8 mouse cellular contexts compared by ENCODE assay signal in the genomic region with DNA sequence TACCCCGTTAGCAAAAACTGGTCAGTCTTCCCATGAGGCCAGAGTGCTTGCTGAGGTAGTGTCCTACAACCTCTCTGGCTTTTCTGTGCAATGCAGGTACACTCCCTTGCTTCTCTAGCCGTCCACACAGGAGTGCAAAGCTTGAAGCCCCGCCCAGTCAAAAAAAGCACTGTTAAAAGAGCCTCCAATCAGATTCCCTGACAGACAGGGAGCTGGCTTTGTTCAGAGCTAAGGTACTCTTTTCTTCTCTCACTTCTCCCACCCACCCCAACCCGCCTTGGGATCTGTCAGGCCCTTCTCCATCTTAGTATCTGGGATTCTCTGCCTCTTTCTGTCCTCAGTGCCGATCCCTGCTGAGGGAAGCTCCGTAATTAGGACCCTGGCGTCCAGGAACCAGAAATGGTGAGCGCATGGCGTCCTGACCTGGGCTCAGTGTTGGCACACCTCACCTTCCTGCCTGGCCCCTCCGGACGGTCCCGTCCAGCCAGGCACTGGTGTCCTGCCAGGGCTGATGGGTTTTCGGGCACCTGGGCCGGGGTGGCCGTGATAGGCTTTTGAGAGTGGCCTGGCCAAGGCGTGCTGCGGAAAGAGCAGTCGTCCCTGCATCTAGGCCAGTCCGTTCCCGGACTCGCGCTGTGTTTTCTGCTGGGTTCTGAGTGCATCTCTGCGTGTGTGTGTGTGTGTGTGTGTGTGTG. TPM values are rescaled to one million over a fixed set of nuclear protein-coding genes. Genes with fewer than 3 reads are reported as not detected.
DNase-seq lines count a peak whose midpoint lies in the region; ATAC-seq and TF ChIP-seq lines count a peak whose summit lies in the region.

No protein-coding gene starts in this region.

- no peaks in the 10 kb centered on the region for H3K36me3 ChIP-seq in ES-Bruce4 (ENCODE audit: control insufficient read depth, insufficient read depth, low read length, poor library complexity, severe bottlenecking)
- H3K36me3 ChIP-seq in hindbrain, embryonic 15.5 days, result peaks cover 1% of the 10 kb centered on the region; the same call in 1 of the 2 replicates
- H3K36me3 ChIP-seq in liver, postnatal 0 days (replicated peaks; ENCODE audit: insufficient read depth, low read length), result no peaks in the 10 kb centered on the region

- no peak for TF ChIP-seq EP300 in ES-Bruce4 (IDR thresholded peaks at IDR 0.05; ENCODE audit: insufficient read depth, low read depth, low read length)
- TF ChIP-seq EP300 in liver, postnatal 0 days (IDR thresholded peaks at IDR 0.05; ENCODE audit: low read depth), result no peak

- ATAC-seq in hindbrain, embryonic 15.5 days (ENCODE audit: low FRiP score, low read depth), result peak; percentile 90
- ATAC-seq in liver, postnatal 0 days, result peak; percentile 45; the same call in 1 of the 2 replicates

- no peak for TF ChIP-seq CTCF in ES-Bruce4 (IDR thresholded peaks at IDR 0.05; ENCODE audit: low read depth, low read length)
- no peak for TF ChIP-seq CTCF in liver, postnatal 0 days (IDR thresholded peaks at IDR 0.05; ENCODE audit: low read depth)

- no peak for TF ChIP-seq POLR2A in ES-Bruce4 (IDR thresholded peaks at IDR 0.05; ENCODE audit: insufficient read depth, low read length)

- DNase-seq in R1 (ENCODE audit: low read depth, low spot score), result peak; percentile 92
- peak; percentile 49 for DNase-seq in embryo, embryonic 9.5 days (ENCODE audit: extremely low spot score)
- DNase-seq in liver, postnatal 0 days, result no peak
- DNase-seq in right cerebral cortex, adult 2 months (ENCODE audit: low spot score in 2 of 2), result peak; percentile 6 to 20
- no peak for DNase-seq in natural killer cell, adult 2 months (ENCODE audit: low spot score in 2 of 2)
- no peak for DNase-seq in gastrocnemius, postnatal 36 days

- H3K4me2 ChIP-seq in hindbrain, embryonic 15.5 days, result peak overlapping the region; percentile 72
- H3K4me2 ChIP-seq in liver, postnatal 0 days (ENCODE audit: low read depth, low read length), result peak overlapping the region; percentile 58

- H3K4me1 ChIP-seq in ES-Bruce4 (ENCODE audit: control insufficient read depth, insufficient read depth, low read length), result no peaks in the 10 kb centered on the region
- H3K4me1 ChIP-seq in hindbrain, embryonic 15.5 days (replicated peaks), result no peaks in the 10 kb centered on the region
- H3K4me1 ChIP-seq in liver, postnatal 0 days (ENCODE audit: insufficient read depth), result no peaks in the 10 kb centered on the region

- H3K9me3 ChIP-seq in ES-Bruce4 (replicated peaks; ENCODE audit: control insufficient read depth, insufficient read depth, low read length, poor library complexity, severe bottlenecking), result no peaks in the 10 kb centered on the region
- H3K9me3 ChIP-seq in hindbrain, embryonic 15.5 days, result no peaks in the 10 kb centered on the region
- no peaks in the 10 kb centered on the region for H3K9me3 ChIP-seq in liver, postnatal 0 days (ENCODE audit: low read length)

- intact Hi-C loops in gastrocnemius, postnatal 36 days (cut with DNase I), result no loop called here

- 8% methylated on average over 23 of the region's 23 CpGs for WGBS in hindbrain, embryonic 15.5 days
- 18% methylated on average over 23 of the region's 23 CpGs for WGBS in liver, postnatal 0 days (ENCODE audit: insufficient replicate concordance)

- peak overlapping the region; percentile 85 for H3K4me3 ChIP-seq in ES-Bruce4 (ENCODE audit: low read depth, low read length)
- peak overlapping the region; percentile 68 for H3K4me3 ChIP-seq in hindbrain, embryonic 15.5 days
- peak overlapping the region; percentile 31 for H3K4me3 ChIP-seq in liver, postnatal 0 days (ENCODE audit: low read depth, low read length)

- no peaks in the 10 kb centered on the region for H3K27me3 ChIP-seq in ES-Bruce4 (ENCODE audit: control insufficient read depth, insufficient read depth, low read length, poor library complexity, severe bottlenecking)
- no peaks in the 10 kb centered on the region for H3K27me3 ChIP-seq in hindbrain, embryonic 15.5 days
- no peaks in the 10 kb centered on the region for H3K27me3 ChIP-seq in liver, postnatal 0 days (ENCODE audit: insufficient read depth, low read length)

- 0 out of 2 replicates have a peak overlapping the region, but pooled peaks have one; percentile 20 for H3K9ac ChIP-seq in ES-Bruce4 (ENCODE audit: low read depth, poor library complexity, severe bottlenecking)
- H3K9ac ChIP-seq in hindbrain, embryonic 15.5 days, result peak overlapping the region; percentile 90
- no peak overlapping the region for H3K9ac ChIP-seq in liver, postnatal 0 days (replicated peaks)

- H3K27ac ChIP-seq in ES-Bruce4 (ENCODE audit: insufficient read depth, low read length), result no peak overlapping the region
- peak overlapping the region; percentile 84 for H3K27ac ChIP-seq in hindbrain, embryonic 15.5 days (replicated peaks)
- no peak overlapping the region for H3K27ac ChIP-seq in liver, postnatal 0 days (ENCODE audit: low read depth)

RNA-seq across cellular contexts. Expression of gene Zfp619, which starts 30.3 kb away (rescaled TPM):
- 2.8 and 3.1 TPM in 2 replicates for polyA plus RNA-seq in ES-Bruce4 (2011; ENCODE audit: insufficient read depth, insufficient read length, low read depth, missing spikeins)
- polyA plus RNA-seq in hindbrain, embryonic 15.5 days (2015; fragmentation: Nextera tagmentation; extraction: Ambion mirVana), result 2.5 and 2.7 TPM in 2 replicates
- polyA plus RNA-seq in liver, postnatal 0 days (2015; fragmentation: Nextera tagmentation; extraction: Ambion mirVana), result 0.16 and 0.24 TPM in 2 replicates
- 1 to 10 TPM in 1 of 2 experiments, under 1 TPM in 1; 0.94 to 1.3 TPM for total RNA-seq in gastrocnemius, postnatal 36 days (2021)

Comparison
In these comparisons a context has a peak if more than half of its experiments do, and no peak if none do; other contexts are left out.
1. H3K4me3 ChIP-seq: peak in every context shown above with its lines; median percentile 85 in ES-Bruce4; 68 in hindbrain, embryonic 15.5 days; 31 in liver, postnatal 0 days.
2. DNase-seq: peak in R1 (single experiment), embryo, embryonic 9.5 days (single experiment) and right cerebral cortex, adult 2 months (2 of 2); none in liver, postnatal 0 days (single experiment), natural killer cell, adult 2 months (0 of 2) and gastrocnemius, postnatal 36 days (0 of 2).